8 mouse cellular contexts compared by ENCODE assay signal in the genomic region with DNA sequence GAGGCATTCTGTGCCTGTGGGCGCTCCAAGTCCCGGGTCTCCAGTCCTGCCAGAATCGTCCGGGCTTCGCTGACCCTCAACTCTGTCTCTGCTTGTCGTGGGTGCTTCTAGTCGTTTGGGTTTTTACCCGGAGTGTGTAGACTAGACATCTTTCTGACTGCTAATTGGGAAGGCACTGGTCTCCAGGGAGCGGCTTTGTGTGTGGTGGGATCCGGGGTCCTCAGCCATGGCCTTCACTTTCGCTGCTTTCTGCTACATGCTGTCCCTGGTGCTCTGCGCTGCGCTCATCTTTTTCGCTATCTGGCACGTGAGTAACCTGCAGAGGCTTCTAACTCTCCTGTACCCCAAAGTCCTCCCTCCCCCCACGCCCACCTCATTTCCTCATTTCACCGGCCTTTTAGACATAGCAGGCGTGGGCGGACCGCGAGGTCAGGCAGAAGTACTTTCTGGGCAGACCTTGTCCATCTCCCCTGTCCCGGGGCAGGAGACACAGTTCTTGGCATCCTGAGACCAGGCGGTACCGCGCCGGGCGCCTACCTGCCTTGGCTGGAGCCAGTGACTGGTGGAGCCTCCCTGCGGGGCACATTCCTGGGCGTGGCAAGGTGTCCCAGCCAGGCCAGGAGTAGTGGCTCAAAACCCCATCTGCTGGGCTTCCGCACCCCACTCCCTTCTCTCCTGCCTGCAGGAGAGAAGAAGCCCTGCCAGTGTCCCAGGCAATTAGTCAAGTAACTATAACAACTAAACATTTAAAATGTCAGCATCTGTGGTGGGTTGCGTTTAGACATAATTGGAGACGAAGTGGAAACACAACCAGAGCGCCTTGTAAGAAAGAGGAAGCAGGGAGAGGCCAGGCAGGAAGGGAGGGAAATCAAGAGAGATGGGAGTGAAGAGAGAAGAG. TPM values are rescaled to one million over a fixed set of nuclear protein-coding genes. Genes with fewer than 3 reads are reported as not detected.
A peak's percentile ranks its signal among the peaks of the same experiment; 100 is the strongest.
DNase-seq lines count a peak whose midpoint lies in the region; ATAC-seq and TF ChIP-seq lines count a peak whose summit lies in the region.

No protein-coding gene starts in this region.

- no peak for ATAC-seq in heart, embryonic 14.5 days (ENCODE audit: insufficient number of reproducible peaks, insufficient read depth, low FRiP score, low read depth)
- ATAC-seq in embryonic facial prominence, embryonic 12.5 days (ENCODE audit: insufficient number of reproducible peaks, insufficient read depth, low FRiP score, low TSS enrichment) = no peak
- ATAC-seq in intestine, embryonic 16.5 days = peak; percentile 47; the same call in 1 of the 2 replicates
- ATAC-seq in midbrain, embryonic 14.5 days (ENCODE audit: low FRiP score, low TSS enrichment) = no peak

- H3K27ac ChIP-seq in heart, embryonic 14.5 days (replicated peaks in 1 of 2; ENCODE audit: control insufficient read depth in 1 of 2, insufficient read depth in 1 of 2, low read depth in 2 of 2, low read length in 2 of 2) = no peak overlapping the region
- no peak overlapping the region for H3K27ac ChIP-seq in embryonic facial prominence, embryonic 12.5 days
- no peak overlapping the region for H3K27ac ChIP-seq in intestine, embryonic 16.5 days (ENCODE audit: low read length)
- H3K27ac ChIP-seq in midbrain, embryonic 14.5 days (replicated peaks; ENCODE audit: low read depth, low read length) = no peak overlapping the region

- intact Hi-C loops in heart, postnatal 36 days (cut with DNase I) = no loop called here

- no peaks in the 10 kb centered on the region for H3K9me3 ChIP-seq in heart, embryonic 14.5 days (ENCODE audit: control insufficient read depth, low read length)
- H3K9me3 ChIP-seq in E14TG2a.4 (ENCODE audit: low read length) = no peaks in the 10 kb centered on the region
- H3K9me3 ChIP-seq in embryonic facial prominence, embryonic 12.5 days = no peaks in the 10 kb centered on the region
- no peaks in the 10 kb centered on the region for H3K9me3 ChIP-seq in intestine, embryonic 16.5 days (ENCODE audit: control insufficient read depth, low read length)
- H3K9me3 ChIP-seq in midbrain, embryonic 14.5 days (ENCODE audit: control insufficient read depth, low read length) = no peaks in the 10 kb centered on the region

- WGBS in heart, embryonic 14.5 days = 4% methylated on average over 33 of the region's 33 CpGs
- 3% methylated on average over 33 of the region's 33 CpGs for WGBS in embryonic facial prominence, embryonic 12.5 days
- 4% methylated on average over 33 of the region's 33 CpGs for WGBS in intestine, embryonic 16.5 days
- 3% methylated on average over 33 of the region's 33 CpGs for WGBS in midbrain, embryonic 14.5 days

- H3K4me2 ChIP-seq in heart, embryonic 14.5 days (ENCODE audit: low read length) = peak overlapping the region; percentile 97
- peak overlapping the region; percentile 99 for H3K4me2 ChIP-seq in embryonic facial prominence, embryonic 12.5 days (replicated peaks)
- peak overlapping the region; percentile 99 for H3K4me2 ChIP-seq in intestine, embryonic 16.5 days (ENCODE audit: low read depth, low read length)
- H3K4me2 ChIP-seq in midbrain, embryonic 14.5 days (ENCODE audit: low read length) = peak overlapping the region; percentile 99

- peaks cover 4 to 7% of the 10 kb centered on the region in 2 experiments; a peak in 2 of 4 replicates for H3K4me1 ChIP-seq in heart, embryonic 14.5 days (ENCODE audit: control insufficient read depth in 2 of 2, insufficient read depth in 2 of 2, low read length in 2 of 2)
- H3K4me1 ChIP-seq in E14TG2a.4 (replicated peaks; ENCODE audit: low read depth, low read length) = peaks cover 26% of the 10 kb centered on the region
- H3K4me1 ChIP-seq in embryonic facial prominence, embryonic 12.5 days = peaks cover 21% of the 10 kb centered on the region
- H3K4me1 ChIP-seq in intestine, embryonic 16.5 days (ENCODE audit: control insufficient read depth, insufficient read depth, low read length) = peaks cover 19% of the 10 kb centered on the region
- peaks cover 18% of the 10 kb centered on the region for H3K4me1 ChIP-seq in midbrain, embryonic 14.5 days (ENCODE audit: control insufficient read depth, insufficient read depth, low read length)

- no peak for DNase-seq in heart, postnatal 36 days
- DNase-seq in midbrain, embryonic 14.5 days = peak; percentile 55
- DNase-seq in adrenal gland, adult 18-20 months (ENCODE audit: low spot score in 2 of 2) = no peak
- DNase-seq in spleen, adult 12 weeks (ENCODE audit: low spot score) = no peak

- TF ChIP-seq CTCF in E14TG2a.4 (conservative IDR thresholded peaks at IDR 0.05; ENCODE audit: low read length) = no peak

- peak overlapping the region; percentile 50 to 52 for H3K4me3 ChIP-seq in heart, embryonic 14.5 days (ENCODE audit: control insufficient read depth in 1 of 2, insufficient read depth in 1 of 2, low read depth in 1 of 2, low read length in 2 of 2)
- H3K4me3 ChIP-seq in E14TG2a.4 (replicated peaks; ENCODE audit: low read length) = peak overlapping the region; percentile 81
- peak overlapping the region; percentile 56 for H3K4me3 ChIP-seq in embryonic facial prominence, embryonic 12.5 days
- H3K4me3 ChIP-seq in intestine, embryonic 16.5 days (ENCODE audit: low read length) = peak overlapping the region; percentile 61
- H3K4me3 ChIP-seq in midbrain, embryonic 14.5 days (replicated peaks; ENCODE audit: low read depth, low read length) = peak overlapping the region; percentile 61

- peak overlapping the region; percentile 63 for H3K9ac ChIP-seq in heart, embryonic 14.5 days (ENCODE audit: low read length)
- no peak overlapping the region for H3K9ac ChIP-seq in embryonic facial prominence, embryonic 12.5 days
- H3K9ac ChIP-seq in intestine, embryonic 16.5 days (ENCODE audit: low read depth, low read length) = peak overlapping the region; percentile 63
- peak overlapping the region; percentile 62; the same call in 1 of the 2 replicates for H3K9ac ChIP-seq in midbrain, embryonic 14.5 days (replicated peaks; ENCODE audit: low read length)

- H3K36me3 ChIP-seq in heart, embryonic 14.5 days (ENCODE audit: control insufficient read depth, insufficient read depth, low read length) = no peaks in the 10 kb centered on the region
- H3K36me3 ChIP-seq in E14TG2a.4 (ENCODE audit: insufficient read depth, low read length) = no peaks in the 10 kb centered on the region
- H3K36me3 ChIP-seq in embryonic facial prominence, embryonic 12.5 days = no peaks in the 10 kb centered on the region
- H3K36me3 ChIP-seq in intestine, embryonic 16.5 days (ENCODE audit: control insufficient read depth, insufficient read depth, low read length) = no peaks in the 10 kb centered on the region
- H3K36me3 ChIP-seq in midbrain, embryonic 14.5 days (ENCODE audit: control insufficient read depth, insufficient read depth, low read length) = no peaks in the 10 kb centered on the region

- H3K27me3 ChIP-seq in heart, embryonic 14.5 days (ENCODE audit: control insufficient read depth, insufficient read depth, low read length) = peaks cover 56% of the 10 kb centered on the region
- peaks cover 67% of the 10 kb centered on the region for H3K27me3 ChIP-seq in E14TG2a.4 (ENCODE audit: insufficient read depth, low read length)
- H3K27me3 ChIP-seq in embryonic facial prominence, embryonic 12.5 days = peaks cover 60% of the 10 kb centered on the region
- H3K27me3 ChIP-seq in intestine, embryonic 16.5 days (replicated peaks; ENCODE audit: control insufficient read depth, insufficient read depth, low read length) = peaks cover 35% of the 10 kb centered on the region
- H3K27me3 ChIP-seq in midbrain, embryonic 14.5 days (ENCODE audit: control insufficient read depth, insufficient read depth, low read length) = peaks cover 30% of the 10 kb centered on the region

RNA-seq across cellular contexts. Expression of gene Cnih3, which starts 1.0 kb away (rescaled TPM):
- 0.16 and 0.18 TPM in 2 replicates for polyA plus RNA-seq in heart, embryonic 14.5 days (2014; fragmentation: Nextera tagmentation; extraction: Ambion mirVana)
- total RNA-seq in heart, postnatal 36 days (2021) = not detected
- polyA plus RNA-seq in embryonic facial prominence, embryonic 12.5 days (2016; fragmentation: Nextera tagmentation; extraction: Ambion mirVana) = 0.54 and 0.70 TPM in 2 replicates
- polyA plus RNA-seq in intestine, embryonic 16.5 days (2015; fragmentation: Nextera tagmentation; extraction: Ambion mirVana) = 0.13 and 0.21 TPM in 2 replicates
- 7.6 and 10.3 TPM in 2 replicates for polyA plus RNA-seq in midbrain, embryonic 14.5 days (2014; fragmentation: Nextera tagmentation; extraction: Ambion mirVana)
- not detected for total RNA-seq in adrenal gland, adult 18-20 months (2021)
